Mouse (Mus musculus) liver, adult 2 months (tissue): ENCODE data around the gene Ahdc1.

Source experiments
- CTCF ChIP-seq: fragments of 200-500 bp; IDR thresholded peaks from 2 replicates; pipeline ENCODE4 v1.5.1; 2011; ENCODE audit warnings: low read depth, low read length, control low read depth
- POLR2A ChIP-seq: fragments of 200-500 bp; IDR thresholded peaks from 2 replicates; pipeline ENCODE4 v1.6.1; 2011; ENCODE audit warnings: low read length, control low read depth; ENCODE audit not compliant: insufficient read depth; ENCODE audit errors: extremely low read depth

GRCm38 (mm10) chr4:133039116-133039819 lies 28.2 kb downstream of the Ahdc1 start:
- TF ChIP-seq CTCF = no peak
- TF ChIP-seq POLR2A = no peak
